ENCODE assay signal across 11 mouse cellular contexts in genomic region chr8:124925544-124926266, GRCm38 (mm10). TPM values are rescaled to one million over a fixed set of nuclear protein-coding genes. Genes with fewer than 3 reads are reported as not detected.
A peak's percentile ranks its signal among the peaks of the same experiment; 100 is the strongest.
DNase-seq lines count a peak whose midpoint lies in the region; ATAC-seq lines count a peak whose summit lies in the region.
"Had no signal": no experiment of that assay in that cellular context is flagged by ENCODE, and none has a peak within 500 bp of the region (broad histone marks: within the 10 kb centered on the region; RNA-seq: fewer than 3 reads in every experiment).

No protein-coding gene starts in this region.

- H3K4me1 ChIP-seq in heart, embryonic 10.5 days = peaks cover 85% of the 10 kb centered on the region
- peaks cover 74% of the 10 kb centered on the region for H3K4me1 ChIP-seq in megakaryocyte, embryonic 14.5 days
- H3K4me1 ChIP-seq in liver, embryonic 12.5 days = peaks cover 64% of the 10 kb centered on the region

- H3K9me3 ChIP-seq in heart, embryonic 10.5 days = no peaks in the 10 kb centered on the region
- H3K9me3 ChIP-seq in megakaryocyte, embryonic 14.5 days = peaks cover 39% of the 10 kb centered on the region
- no peaks in the 10 kb centered on the region for H3K9me3 ChIP-seq in liver, embryonic 12.5 days (replicated peaks)

- peak overlapping the region; percentile 59 for H3K27ac ChIP-seq in heart, embryonic 10.5 days
- H3K27ac ChIP-seq in liver, embryonic 12.5 days = peak overlapping the region; percentile 33; the same call in 1 of the 2 replicates

- peaks cover 21% of the 10 kb centered on the region; the same call in 1 of the 2 replicates for H3K36me3 ChIP-seq in heart, embryonic 10.5 days
- H3K36me3 ChIP-seq in megakaryocyte, embryonic 14.5 days (replicated peaks; ENCODE audit: low read length) = peaks cover 76% of the 10 kb centered on the region
- no peaks in the 10 kb centered on the region; the same call in 1 of the 2 replicates for H3K36me3 ChIP-seq in liver, embryonic 12.5 days

- H3K4me2 ChIP-seq in liver, embryonic 12.5 days = 0 out of 2 replicates have a peak overlapping the region, but pooled peaks have one; percentile 10

- H3K9ac ChIP-seq in liver, embryonic 12.5 days = no peak overlapping the region

- DNase-seq in heart, embryonic 10.5 days (ENCODE audit: low spot score) = no peak
- DNase-seq in heart, adult 8-10 months (ENCODE audit: low spot score) = no peak
- peak; percentile 43 for DNase-seq in thymus, postnatal 14 days
- no peak for DNase-seq in urinary bladder, postnatal 10 days (ENCODE audit: low spot score)
- DNase-seq in frontal cortex, postnatal 36 days (ENCODE audit: low spot score in 2 of 2) = no peak
- DNase-seq: left cerebral cortex, postnatal 4 days; right cerebral cortex, postnatal 25 days had no signal

- H3K27me3 ChIP-seq in heart, embryonic 10.5 days (ENCODE audit: insufficient read depth, poor library complexity, severe bottlenecking) = no peaks in the 10 kb centered on the region
- no peaks in the 10 kb centered on the region for H3K27me3 ChIP-seq in megakaryocyte, embryonic 14.5 days (replicated peaks)
- H3K27me3 ChIP-seq in liver, embryonic 12.5 days (replicated peaks) = 0 out of 2 replicates have a peak, but pooled peaks cover 3% of the 10 kb centered on the region

- 35% methylated on average over 14 of the region's 14 CpGs for WGBS in heart, embryonic 10.5 days
- 23% methylated on average over 14 of the region's 14 CpGs for WGBS in liver, embryonic 12.5 days (ENCODE audit: insufficient replicate concordance)

- peak overlapping the region; percentile 0; the same call in 1 of the 2 replicates for H3K4me3 ChIP-seq in heart, embryonic 10.5 days
- H3K4me3 ChIP-seq in megakaryocyte, embryonic 14.5 days (replicated peaks) = peak overlapping the region; percentile 80
- no peak overlapping the region for H3K4me3 ChIP-seq in liver, embryonic 12.5 days

- no peak for ATAC-seq in megakaryocyte, adult 5-6 weeks (ENCODE audit: poor library complexity, severe bottlenecking)
- ATAC-seq in liver, embryonic 12.5 days = peak; percentile 70
- ATAC-seq: forebrain, embryonic 14.5 days had no signal

RNA-seq across cellular contexts. Expression of gene Egln1, which starts 23.4 kb away (rescaled TPM):
- 13.2 and 17.0 TPM in 2 replicates for polyA plus RNA-seq in heart, embryonic 10.5 days (2016; fragmentation: Nextera tagmentation; extraction: Ambion mirVana)
- 100 to 1,000 TPM; 328 to 381 (median 357) TPM for total RNA-seq in heart, adult 8-10 months (2022)
- polyA plus RNA-seq in megakaryocyte, embryonic 14.5 days (2012; ENCODE audit: insufficient read depth, low replicate concordance) = 6.7 and 14.0 TPM in 2 replicates
- total RNA-seq in megakaryocyte, adult 5-6 weeks (2015) = 26.5 and 28.4 TPM in 2 replicates
- 17.8 and 19.2 TPM in 2 replicates for total RNA-seq in megakaryocyte, adult 5-6 weeks (2017)
- 4.3 TPM in 2 replicates for polyA plus RNA-seq in liver, embryonic 12.5 days (2016; fragmentation: Nextera tagmentation; extraction: Ambion mirVana)

RNA-seq across cellular contexts. Expression of gene Sprtn, which starts 28.0 kb away (rescaled TPM):
- polyA plus RNA-seq in heart, embryonic 10.5 days (2016; fragmentation: Nextera tagmentation; extraction: Ambion mirVana) = 9.5 and 9.7 TPM in 2 replicates
- 10 to 100 TPM; 11.0 to 13.7 (median 12.3) TPM for total RNA-seq in heart, adult 8-10 months (2022)
- polyA plus RNA-seq in megakaryocyte, embryonic 14.5 days (2012; ENCODE audit: insufficient read depth, low replicate concordance) = 1.7 and 2.5 TPM in 2 replicates
- 11.0 and 11.1 TPM in 2 replicates for total RNA-seq in megakaryocyte, adult 5-6 weeks (2015)
- total RNA-seq in megakaryocyte, adult 5-6 weeks (2017) = 18.9 and 20.7 TPM in 2 replicates
- 11.1 and 12.4 TPM in 2 replicates for polyA plus RNA-seq in liver, embryonic 12.5 days (2016; fragmentation: Nextera tagmentation; extraction: Ambion mirVana)

RNA-seq across cellular contexts. Expression of gene Exoc8, which starts 28.2 kb away (rescaled TPM):
- polyA plus RNA-seq in heart, embryonic 10.5 days (2016; fragmentation: Nextera tagmentation; extraction: Ambion mirVana) = 7.8 and 8.0 TPM in 2 replicates
- total RNA-seq in heart, adult 8-10 months (2022) = 10 to 100 TPM; 18.5 to 22.5 (median 19.7) TPM
- 2.1 and 3.3 TPM in 2 replicates for polyA plus RNA-seq in megakaryocyte, embryonic 14.5 days (2012; ENCODE audit: insufficient read depth, low replicate concordance)
- total RNA-seq in megakaryocyte, adult 5-6 weeks (2015) = 6.5 and 8.9 TPM in 2 replicates
- 14.5 and 16.1 TPM in 2 replicates for total RNA-seq in megakaryocyte, adult 5-6 weeks (2017)
- polyA plus RNA-seq in liver, embryonic 12.5 days (2016; fragmentation: Nextera tagmentation; extraction: Ambion mirVana) = 9.4 and 10.5 TPM in 2 replicates
